Mouse (Mus musculus): ENCODE measurements around the gene Lrch1. TPM values are rescaled to one million over a fixed set of nuclear protein-coding genes. Genes with fewer than 3 reads are reported as not detected.

Lrch1 gene
- polyA plus RNA-seq, 1 experiment from 2014 or later: 10.9 TPM

DNA sequence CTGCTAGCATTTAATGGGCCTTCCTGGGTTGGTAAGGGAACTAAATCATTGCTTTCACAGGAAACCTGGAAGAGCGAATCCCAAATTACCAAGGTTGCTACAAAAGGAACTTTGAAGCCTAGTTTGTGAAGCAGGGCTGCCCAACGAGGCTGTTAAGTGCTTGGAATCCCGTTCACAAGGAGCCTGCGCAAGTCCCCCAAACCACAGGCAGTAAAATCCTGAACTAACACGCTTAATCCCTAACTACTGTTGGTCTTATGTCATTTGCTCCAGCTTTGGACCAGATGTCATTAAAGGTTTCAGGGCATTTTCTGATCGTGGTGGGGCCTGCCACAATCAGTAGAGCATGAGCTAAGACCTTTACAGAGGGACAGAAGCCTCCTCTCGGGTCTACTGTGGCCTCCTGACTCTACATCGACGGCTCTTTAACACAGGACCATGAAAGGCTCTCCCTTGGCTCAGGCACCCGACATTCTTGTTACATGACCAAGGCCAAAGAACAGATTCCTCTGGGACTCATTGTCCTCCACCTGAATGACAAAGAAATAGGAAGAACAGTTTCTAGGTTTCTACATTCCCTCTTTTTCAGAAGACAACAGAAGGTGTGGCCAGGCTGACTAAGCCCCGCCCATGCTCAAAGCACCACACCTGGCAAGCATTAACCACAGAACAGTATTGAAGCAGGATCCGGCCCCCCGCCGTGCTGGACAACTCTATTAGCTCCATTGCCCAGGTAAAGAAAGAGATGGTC lies 13.5 kb downstream of the Lrch1 start:
- no peaks in the 10 kb centered on the region for H3K9me3 ChIP-seq (replicated peaks)
- no peak for ATAC-seq (replicated peaks; ENCODE audit: insufficient number of reproducible peaks, insufficient read depth, low FRiP score, low read depth)
- no peak overlapping the region for H3K4me3 ChIP-seq
- H3K4me2 ChIP-seq: no peak overlapping the region
- H3K4me1 ChIP-seq (replicated peaks): peaks cover 13% of the 10 kb centered on the region
- no peaks in the 10 kb centered on the region for H3K36me3 ChIP-seq
- no peaks in the 10 kb centered on the region for H3K27me3 ChIP-seq
- WGBS: 72% methylated on average over 14 of the region's 14 CpGs
- H3K9ac ChIP-seq: no peak overlapping the region
- peak overlapping the region; percentile 49 for H3K27ac ChIP-seq

DNA sequence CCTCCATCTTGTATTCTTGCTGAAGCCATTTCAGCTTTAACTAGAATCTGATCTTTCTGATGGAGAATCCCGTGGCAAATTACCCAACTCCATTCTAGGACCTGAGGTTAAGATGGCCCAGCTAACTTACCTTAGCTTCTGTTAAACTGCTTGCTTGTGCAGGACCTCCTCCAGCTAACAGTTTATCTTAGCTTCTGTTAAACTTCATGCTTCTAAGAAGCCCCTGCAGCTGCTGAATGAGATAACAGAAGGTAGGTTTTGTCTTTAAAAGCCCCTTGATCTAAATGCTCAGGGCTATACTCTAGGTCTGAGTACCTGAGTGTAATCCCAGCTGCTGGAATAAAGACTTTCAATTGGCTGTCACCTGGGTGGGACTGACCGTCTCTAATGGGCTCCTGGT lies 17.9 kb downstream of the Lrch1 start:
- H3K27me3 ChIP-seq: no peaks in the 10 kb centered on the region
- WGBS: 75% methylated on average over 2 of the region's 2 CpGs
- no peak overlapping the region for H3K4me2 ChIP-seq
- no peak for ATAC-seq (replicated peaks; ENCODE audit: insufficient number of reproducible peaks, insufficient read depth, low FRiP score, low read depth)
- 0 out of 2 replicates have a peak, but pooled peaks cover 4% of the 10 kb centered on the region for H3K36me3 ChIP-seq
- H3K4me3 ChIP-seq: no peak overlapping the region
- no peaks in the 10 kb centered on the region for H3K9me3 ChIP-seq (replicated peaks)
- no peak overlapping the region for H3K27ac ChIP-seq
- peaks cover 36% of the 10 kb centered on the region for H3K4me1 ChIP-seq (replicated peaks)
- H3K9ac ChIP-seq: no peak overlapping the region

DNA sequence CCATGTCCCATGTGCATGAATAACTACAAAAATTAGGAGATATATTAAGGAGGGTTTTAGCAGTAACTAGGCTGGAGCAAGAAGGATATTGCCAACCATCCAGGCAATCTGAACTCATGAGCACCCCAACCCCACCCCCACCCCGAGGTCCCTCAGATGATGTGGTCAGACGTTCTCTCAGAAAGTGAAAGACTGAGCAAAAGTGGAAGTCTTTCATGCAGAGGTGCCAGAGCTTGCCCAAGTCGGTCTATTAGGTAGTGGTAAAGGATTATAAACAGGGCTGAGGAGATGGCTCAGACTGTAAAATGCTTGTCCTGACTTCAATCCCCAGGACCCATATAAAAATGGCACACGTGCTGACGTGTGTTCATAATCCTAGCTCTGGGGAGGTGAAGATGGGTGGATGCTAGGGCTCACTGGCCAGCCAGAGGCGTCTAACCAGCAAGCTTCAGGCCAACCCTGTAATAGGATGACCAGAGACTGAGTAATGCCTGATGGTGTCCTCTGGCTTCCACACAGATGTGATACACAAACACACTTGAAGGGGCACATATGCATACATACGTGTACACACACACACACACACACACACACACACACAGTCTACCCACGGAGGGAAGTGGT lies 18.8 kb downstream of the Lrch1 start:
- Histone ChIP-seq H3K9me3 (replicated peaks) (no peaks in the 10 kb centered on the region), H3K27ac (no peak overlapping the region), H3K4me1 (replicated peaks) (peaks cover 37% of the 10 kb centered on the region), H3K4me3 (no peak overlapping the region), H3K27me3 (no peaks in the 10 kb centered on the region), H3K36me3 (0 out of 2 replicates have a peak, but pooled peaks cover 4% of the 10 kb centered on the region), H3K4me2 (no peak overlapping the region), H3K9ac (no peak overlapping the region)
- ATAC-seq (replicated peaks; ENCODE audit: insufficient number of reproducible peaks, insufficient read depth, low FRiP score, low read depth): no peak
- WGBS: 86% methylated on average over 8 of the region's 8 CpGs

DNA sequence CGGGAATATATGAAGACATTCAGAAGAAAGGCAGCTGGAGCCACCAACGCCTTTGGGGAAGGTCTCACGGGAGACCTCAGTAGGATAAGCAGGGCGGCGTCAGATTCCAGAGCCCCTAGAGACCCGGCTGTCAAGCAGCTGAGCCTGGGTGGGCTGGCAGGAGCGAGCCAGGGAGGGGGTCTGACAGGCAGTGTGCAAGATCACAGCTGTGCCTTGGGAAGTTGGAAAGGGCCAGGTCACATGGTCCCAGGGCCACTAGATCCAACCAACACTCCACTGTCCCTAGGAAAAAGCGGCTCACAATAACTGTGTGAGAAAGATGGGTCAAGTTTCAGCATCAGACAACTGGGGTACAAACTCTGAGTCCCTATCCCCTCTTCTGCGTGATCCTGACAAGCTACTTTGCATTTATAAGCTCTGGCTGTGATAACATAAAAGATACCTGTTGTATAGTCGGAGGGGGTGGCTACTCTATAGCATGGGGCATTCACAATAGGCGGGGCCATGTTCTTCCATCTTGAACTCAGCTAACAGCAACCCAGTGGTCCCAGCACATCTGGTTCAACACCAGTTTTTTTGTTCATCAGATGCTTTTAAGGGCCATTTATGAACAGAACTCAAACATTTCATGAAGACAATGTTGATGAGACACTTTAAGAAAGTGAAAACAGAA lies 20.6 kb downstream of the Lrch1 start:
- peaks cover 43% of the 10 kb centered on the region for H3K4me1 ChIP-seq (replicated peaks)
- 0 out of 2 replicates have a peak, but pooled peaks cover 4% of the 10 kb centered on the region for H3K36me3 ChIP-seq
- H3K4me2 ChIP-seq: no peak overlapping the region
- no peaks in the 10 kb centered on the region for H3K9me3 ChIP-seq (replicated peaks)
- H3K9ac ChIP-seq: no peak overlapping the region
- no peak overlapping the region for H3K4me3 ChIP-seq
- no peak; the same call in 1 of the 2 replicates for ATAC-seq (replicated peaks; ENCODE audit: insufficient number of reproducible peaks, insufficient read depth, low FRiP score, low read depth)
- 43% methylated on average over 11 of the region's 11 CpGs for WGBS
- H3K27me3 ChIP-seq: no peaks in the 10 kb centered on the region
- H3K27ac ChIP-seq: no peak overlapping the region

DNA sequence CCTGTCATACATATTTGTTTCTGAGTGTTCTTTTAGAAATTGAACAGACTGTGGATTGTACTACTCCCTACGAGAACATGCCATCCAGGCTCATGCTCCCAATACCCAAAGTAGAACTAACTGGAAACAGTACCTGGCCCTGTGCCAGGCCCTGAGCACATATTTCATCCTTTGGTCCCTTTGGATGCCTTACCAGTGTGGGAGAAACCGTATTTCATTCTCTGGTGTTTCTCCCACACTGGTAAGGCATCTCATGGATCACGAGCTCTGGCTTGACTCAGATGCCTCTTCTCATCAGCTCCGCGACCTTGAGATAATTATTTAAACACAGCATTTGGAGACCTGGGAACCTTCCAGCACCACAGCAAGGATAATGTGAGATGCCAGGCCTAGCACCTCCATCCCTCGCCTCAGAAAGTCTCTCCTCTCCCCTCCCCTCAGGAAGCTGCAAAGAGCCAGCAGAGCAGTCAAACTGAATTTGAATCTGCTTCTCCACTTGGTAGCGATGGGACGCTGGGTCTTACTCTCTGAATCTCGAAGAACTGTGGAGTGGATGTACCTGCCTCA lies 21.6 kb downstream of the Lrch1 start:
- Histone ChIP-seq H3K9ac (no peak overlapping the region), H3K4me2 (no peak overlapping the region), H3K4me1 (replicated peaks) (peaks cover 49% of the 10 kb centered on the region), H3K9me3 (replicated peaks) (no peaks in the 10 kb centered on the region), H3K36me3 (0 out of 2 replicates have a peak, but pooled peaks cover 4% of the 10 kb centered on the region), H3K27ac (no peak overlapping the region), H3K27me3 (no peaks in the 10 kb centered on the region), H3K4me3 (no peak overlapping the region)
- 43% methylated on average over 9 of the region's 9 CpGs for WGBS
- ATAC-seq (replicated peaks; ENCODE audit: insufficient number of reproducible peaks, insufficient read depth, low FRiP score, low read depth): no peak; the same call in 1 of the 2 replicates

DNA sequence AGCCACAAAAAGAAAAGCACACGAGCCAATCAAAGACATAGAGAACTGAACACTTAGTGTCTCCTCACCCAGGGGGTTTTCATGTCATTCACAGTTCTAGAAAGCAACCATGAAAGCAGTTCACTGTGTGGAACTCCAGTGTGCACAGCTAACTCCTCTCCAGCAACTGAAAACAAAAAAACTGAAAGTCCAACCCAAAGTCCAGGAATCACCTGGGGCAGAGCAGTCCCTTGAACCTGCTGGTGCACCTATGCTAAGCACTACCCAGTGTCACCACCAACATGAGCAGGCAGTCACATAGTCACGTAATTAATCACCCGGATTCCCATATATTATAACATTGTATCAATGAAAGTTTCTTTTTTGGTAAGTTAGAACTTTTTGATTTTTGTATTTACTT lies 23.2 kb downstream of the Lrch1 start:
- 81% methylated on average over 3 of the region's 3 CpGs for WGBS
- Histone ChIP-seq H3K9me3 (replicated peaks) (no peaks in the 10 kb centered on the region), H3K9ac (no peak overlapping the region), H3K36me3 (0 out of 2 replicates have a peak, but pooled peaks cover 4% of the 10 kb centered on the region), H3K4me2 (no peak overlapping the region), H3K4me1 (replicated peaks) (peaks cover 49% of the 10 kb centered on the region), H3K27ac (no peak overlapping the region), H3K27me3 (no peaks in the 10 kb centered on the region), H3K4me3 (no peak overlapping the region)
- no peak for ATAC-seq (replicated peaks; ENCODE audit: insufficient number of reproducible peaks, insufficient read depth, low FRiP score, low read depth)

DNA sequence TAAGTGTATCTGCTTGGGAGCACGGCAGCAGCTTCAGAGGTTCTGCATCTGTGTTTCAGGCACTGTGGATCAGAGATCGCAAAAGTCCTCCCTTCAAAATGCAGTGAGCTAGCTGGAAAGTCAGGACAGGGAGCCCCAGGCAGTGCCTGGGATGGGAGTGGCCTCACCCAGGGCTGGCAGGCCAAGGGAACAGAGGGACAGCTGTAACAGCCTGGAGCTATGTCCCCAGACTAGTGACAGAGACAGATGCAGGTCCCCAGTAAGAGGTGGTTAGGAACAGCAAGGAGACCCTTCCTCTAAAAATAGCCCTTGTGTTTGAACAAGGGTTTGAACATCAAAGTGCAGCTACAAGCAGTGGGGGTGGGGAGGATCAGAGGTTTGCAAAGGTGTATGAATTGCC lies 23.6 kb downstream of the Lrch1 start:
- ATAC-seq (replicated peaks; ENCODE audit: insufficient number of reproducible peaks, insufficient read depth, low FRiP score, low read depth): no peak
- 41% methylated on average over 2 of the region's 2 CpGs for WGBS
- H3K4me3 ChIP-seq: no peak overlapping the region
- H3K4me1 ChIP-seq (replicated peaks): peaks cover 52% of the 10 kb centered on the region
- H3K36me3 ChIP-seq: 0 out of 2 replicates have a peak, but pooled peaks cover 4% of the 10 kb centered on the region
- no peak overlapping the region for H3K4me2 ChIP-seq
- no peak overlapping the region for H3K9ac ChIP-seq
- H3K9me3 ChIP-seq (replicated peaks): no peaks in the 10 kb centered on the region
- no peak overlapping the region for H3K27ac ChIP-seq
- H3K27me3 ChIP-seq: no peaks in the 10 kb centered on the region

DNA sequence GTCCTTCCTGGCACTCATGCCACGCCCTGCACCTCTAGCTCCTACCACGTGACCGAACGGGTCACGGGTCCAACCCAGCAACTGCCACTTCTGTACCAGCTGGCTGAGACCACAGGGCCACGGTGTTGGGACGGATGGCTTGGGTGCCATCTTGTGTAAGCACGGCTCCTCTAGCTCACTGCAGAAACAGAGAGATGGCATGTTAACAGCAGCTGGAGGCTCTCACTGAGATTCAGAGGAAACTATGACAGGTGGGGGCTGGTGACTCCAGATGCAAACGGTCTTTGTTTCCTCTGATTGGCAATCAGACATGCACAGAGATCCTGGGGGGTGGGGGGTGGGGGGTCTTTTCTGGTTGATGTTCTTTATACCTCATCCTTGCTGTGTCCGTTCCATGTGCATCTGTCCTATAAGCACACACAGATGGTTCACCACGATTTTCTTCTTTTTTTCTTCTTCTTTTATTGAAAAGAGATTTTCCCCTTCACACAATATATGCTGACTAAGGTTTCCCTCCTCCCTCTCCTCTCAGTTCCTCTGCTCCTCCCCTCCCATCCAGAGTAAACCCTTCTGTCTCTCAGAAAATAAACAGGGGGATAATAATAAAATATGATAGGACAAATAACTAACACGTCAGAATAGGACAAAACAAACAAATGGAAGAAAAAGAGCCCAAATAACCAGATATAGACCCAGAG lies 25.5 kb downstream of the Lrch1 start:
- H3K4me1 ChIP-seq (replicated peaks): peaks cover 58% of the 10 kb centered on the region
- H3K36me3 ChIP-seq: 0 out of 2 replicates have a peak, but pooled peaks cover 4% of the 10 kb centered on the region
- 63% methylated on average over 12 of the region's 12 CpGs for WGBS
- no peak overlapping the region for H3K27ac ChIP-seq
- no peaks in the 10 kb centered on the region for H3K27me3 ChIP-seq
- no peak overlapping the region for H3K4me3 ChIP-seq
- no peaks in the 10 kb centered on the region for H3K9me3 ChIP-seq (replicated peaks)
- no peak overlapping the region for H3K4me2 ChIP-seq
- H3K9ac ChIP-seq: no peak overlapping the region
- ATAC-seq (replicated peaks; ENCODE audit: insufficient number of reproducible peaks, insufficient read depth, low FRiP score, low read depth): no peak

DNA sequence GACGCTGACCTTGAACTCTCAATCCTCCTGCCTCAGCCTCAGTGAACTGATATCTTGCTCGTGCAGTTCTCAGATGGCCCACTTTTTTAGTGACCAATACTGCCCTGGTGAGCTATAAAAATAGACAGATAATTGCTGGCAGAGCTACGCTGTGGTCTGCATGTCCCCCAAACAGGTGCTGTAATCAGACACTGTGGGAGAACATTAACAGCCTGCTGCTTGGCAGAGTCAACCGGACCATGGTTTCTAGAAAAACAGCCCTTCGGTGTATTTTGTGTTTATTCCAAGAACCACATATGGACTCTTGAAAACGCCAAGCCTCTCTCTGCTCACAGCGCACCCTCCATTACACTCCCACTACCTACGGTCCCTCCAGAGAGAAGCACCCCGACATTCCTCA lies 26.2 kb downstream of the Lrch1 start:
- H3K4me1 ChIP-seq (replicated peaks): peaks cover 55% of the 10 kb centered on the region
- H3K36me3 ChIP-seq: 0 out of 2 replicates have a peak, but pooled peaks cover 4% of the 10 kb centered on the region
- no peak for ATAC-seq (replicated peaks; ENCODE audit: insufficient number of reproducible peaks, insufficient read depth, low FRiP score, low read depth)
- H3K4me3 ChIP-seq: no peak overlapping the region
- WGBS: 80% methylated on average over 9 of the region's 9 CpGs
- H3K27ac ChIP-seq: no peak overlapping the region
- no peaks in the 10 kb centered on the region for H3K9me3 ChIP-seq (replicated peaks)
- H3K27me3 ChIP-seq: no peaks in the 10 kb centered on the region
- H3K4me2 ChIP-seq: no peak overlapping the region
- no peak overlapping the region for H3K9ac ChIP-seq

DNA sequence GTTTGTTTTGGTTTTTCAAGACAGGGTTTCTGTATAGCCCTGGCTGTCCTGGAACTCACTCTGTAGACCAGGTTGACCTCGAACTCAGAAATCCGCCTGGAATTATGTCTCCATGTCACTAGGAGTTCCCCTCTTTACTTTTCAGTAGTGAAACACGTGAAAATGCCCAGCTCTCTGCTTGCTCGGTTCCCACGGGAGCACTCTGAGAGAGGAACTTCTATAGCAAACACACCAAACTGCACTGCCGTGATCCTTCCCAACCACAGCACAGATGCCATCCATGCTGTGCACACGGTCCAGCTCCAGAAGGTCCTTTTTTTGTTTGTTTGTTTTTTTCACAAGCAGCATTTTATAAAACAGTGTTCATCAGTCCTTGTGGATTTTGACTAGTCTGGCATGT lies 28.5 kb downstream of the Lrch1 start:
- no peak overlapping the region for H3K27ac ChIP-seq
- H3K4me1 ChIP-seq (replicated peaks): peaks cover 44% of the 10 kb centered on the region
- H3K9ac ChIP-seq: no peak overlapping the region
- no peaks in the 10 kb centered on the region for H3K9me3 ChIP-seq (replicated peaks)
- 74% methylated on average over 7 of the region's 7 CpGs for WGBS
- no peak overlapping the region for H3K4me3 ChIP-seq
- no peak overlapping the region for H3K4me2 ChIP-seq
- ATAC-seq (replicated peaks; ENCODE audit: insufficient number of reproducible peaks, insufficient read depth, low FRiP score, low read depth): no peak
- no peaks in the 10 kb centered on the region for H3K36me3 ChIP-seq
- H3K27me3 ChIP-seq: no peaks in the 10 kb centered on the region

Measured in heart, embryonic 15.5 days (tissue).